Mouse (Mus musculus): Measurements from ENCODE around the gene Tcerg1l. TPM values are rescaled to one million over a fixed set of nuclear protein-coding genes. Genes with fewer than 3 reads are reported as not detected.

Tcerg1l gene
- polyA plus RNA-seq, 1 experiment from 2014 or later, result 50.6 TPM

GRCm38 (mm10) chr7:138400506-138401272 is 3.2 kb upstream of the Tcerg1l start:
- H3K4me3 ChIP-seq (ENCODE audit: low read depth, low read length), result no peak overlapping the region
- H3K27ac ChIP-seq (ENCODE audit: low read depth, low read length), result no peak overlapping the region
- H3K9ac ChIP-seq (replicated peaks; ENCODE audit: low read depth, low read length), result no peak overlapping the region
- H3K36me3 ChIP-seq (ENCODE audit: control insufficient read depth, insufficient read depth, low read length), result no peaks in the 10 kb centered on the region
- no peaks in the 10 kb centered on the region for H3K9me3 ChIP-seq (ENCODE audit: control insufficient read depth, low read length)
- H3K4me2 ChIP-seq (ENCODE audit: low read depth, low read length), result no peak overlapping the region
- H3K4me1 ChIP-seq (ENCODE audit: control insufficient read depth, insufficient read depth, low read length), result 0 out of 2 replicates have a peak, but pooled peaks cover 7% of the 10 kb centered on the region
- no peak for ATAC-seq (ENCODE audit: low read depth)
- peaks cover 5% of the 10 kb centered on the region; the same call in 1 of the 2 replicates for H3K27me3 ChIP-seq (ENCODE audit: control insufficient read depth, insufficient read depth, low read length)
- WGBS, result 82% methylated on average over 8 of the region's 8 CpGs

DNA sequence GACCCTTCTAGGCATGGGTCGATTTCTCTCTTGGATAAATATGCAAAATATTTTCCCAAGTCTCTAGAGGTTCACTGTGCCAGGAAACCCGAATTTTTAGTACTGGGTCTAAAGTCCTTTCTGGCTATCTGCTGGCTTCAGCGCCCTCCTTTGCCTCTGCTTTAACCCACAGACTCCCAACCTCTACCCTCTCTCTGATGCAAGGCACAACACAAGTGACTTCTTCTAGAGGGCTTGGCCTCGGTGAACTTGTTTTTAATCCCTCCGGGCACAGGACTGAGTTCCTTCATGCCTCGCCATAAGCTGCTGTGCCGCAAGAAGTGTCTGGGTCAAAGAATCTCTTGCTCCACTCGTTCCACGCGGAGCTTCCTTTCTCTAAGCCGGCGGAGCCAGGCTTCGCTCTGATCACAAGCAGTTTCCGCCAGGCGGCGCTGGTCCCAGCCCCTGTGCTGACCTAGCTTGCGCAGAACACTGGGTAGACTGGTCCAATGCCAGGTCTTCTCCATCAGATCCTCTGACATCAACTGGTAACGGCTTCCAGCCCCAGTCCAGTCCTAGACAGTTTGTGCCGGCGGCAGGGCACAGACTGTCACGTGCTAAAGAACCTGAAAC is 758 bp upstream of the Tcerg1l start:
- peaks cover 5% of the 10 kb centered on the region; the same call in 1 of the 2 replicates for H3K27me3 ChIP-seq (ENCODE audit: control insufficient read depth, insufficient read depth, low read length)
- peak overlapping the region; percentile 77; the same call in 1 of the 2 replicates for H3K27ac ChIP-seq (ENCODE audit: low read depth, low read length)
- peak; percentile 79; the same call in 1 of the 2 replicates for ATAC-seq (ENCODE audit: low read depth)
- H3K4me1 ChIP-seq (ENCODE audit: control insufficient read depth, insufficient read depth, low read length), result 0 out of 2 replicates have a peak, but pooled peaks cover 7% of the 10 kb centered on the region
- no peaks in the 10 kb centered on the region for H3K9me3 ChIP-seq (ENCODE audit: control insufficient read depth, low read length)
- H3K9ac ChIP-seq (replicated peaks; ENCODE audit: low read depth, low read length), result peak overlapping the region; percentile 79
- peak overlapping the region; percentile 95 for H3K4me2 ChIP-seq (ENCODE audit: low read depth, low read length)
- 2% methylated on average over 21 of the region's 21 CpGs for WGBS
- no peaks in the 10 kb centered on the region for H3K36me3 ChIP-seq (ENCODE audit: control insufficient read depth, insufficient read depth, low read length)
- peak overlapping the region; percentile 68 for H3K4me3 ChIP-seq (ENCODE audit: low read depth, low read length)

- Histone ChIP-seq H3K27ac (ENCODE audit: low read depth, low read length) (peak overlapping the region; percentile 77), H3K4me2 (ENCODE audit: low read depth, low read length) (peak overlapping the region; percentile 95), H3K4me3 (ENCODE audit: low read depth, low read length) (peak overlapping the region; percentile 68), H3K4me1 (ENCODE audit: control insufficient read depth, insufficient read depth, low read length) (0 out of 2 replicates have a peak, but pooled peaks cover 7% of the 10 kb centered on the region), H3K9me3 (ENCODE audit: control insufficient read depth, low read length) (no peaks in the 10 kb centered on the region), H3K9ac (replicated peaks; ENCODE audit: low read depth, low read length) (peak overlapping the region; percentile 79), H3K27me3 (ENCODE audit: control insufficient read depth, insufficient read depth, low read length) (peaks cover 5% of the 10 kb centered on the region; the same call in 1 of the 2 replicates), H3K36me3 (ENCODE audit: control insufficient read depth, insufficient read depth, low read length) (no peaks in the 10 kb centered on the region)
- under 1% methylated on average over 41 of the region's 41 CpGs for WGBS
- 0 out of 2 replicates have a peak, but pooled peaks have one; percentile 15 for ATAC-seq (ENCODE audit: low read depth)
Observed at GRCm38 (mm10) chr7:138396863-138397484, 556 bp downstream of the Tcerg1l start.

DNA sequence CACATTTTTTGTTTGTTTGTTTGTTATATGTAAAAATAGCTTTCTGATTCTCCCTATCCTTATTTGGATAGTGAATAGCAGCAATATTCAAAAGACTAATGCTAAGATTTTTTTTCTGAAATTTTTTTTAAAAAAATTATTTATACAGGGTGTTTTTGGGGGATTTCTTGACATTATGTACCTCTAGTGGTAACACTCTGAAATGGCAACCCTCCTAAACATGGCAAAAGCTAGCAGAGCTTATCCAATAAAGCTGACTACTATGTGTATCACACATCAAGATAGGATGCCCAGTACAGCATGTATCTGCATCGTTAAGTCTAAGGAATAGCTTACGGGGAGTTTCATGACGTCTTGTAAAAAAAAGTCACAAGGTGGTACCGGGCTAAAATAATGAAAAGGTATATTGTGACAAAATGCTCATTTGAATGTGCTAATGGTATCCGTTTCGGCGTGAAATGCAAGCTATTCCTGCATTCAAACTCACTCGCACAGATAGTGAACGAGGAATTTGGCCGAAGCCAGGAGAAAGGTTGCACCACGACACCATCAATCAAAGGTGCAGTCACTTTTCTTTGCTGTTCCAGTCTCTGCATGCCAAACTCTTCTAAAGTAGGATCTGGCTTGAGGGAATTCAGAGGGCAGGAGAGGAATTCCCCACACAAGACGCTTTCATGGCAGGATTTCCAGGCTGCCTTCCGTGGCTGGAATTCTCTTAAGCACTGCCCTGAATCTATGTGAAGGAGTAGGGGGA is 1.2 kb downstream of the Tcerg1l start:
- H3K9ac ChIP-seq (replicated peaks; ENCODE audit: low read depth, low read length), result peak overlapping the region; percentile 79; the same call in 1 of the 2 replicates
- no peaks in the 10 kb centered on the region for H3K36me3 ChIP-seq (ENCODE audit: control insufficient read depth, insufficient read depth, low read length)
- no peaks in the 10 kb centered on the region for H3K9me3 ChIP-seq (ENCODE audit: control insufficient read depth, low read length)
- peaks cover 7% of the 10 kb centered on the region; the same call in 1 of the 2 replicates for H3K4me1 ChIP-seq (ENCODE audit: control insufficient read depth, insufficient read depth, low read length)
- peak overlapping the region; percentile 68 for H3K4me3 ChIP-seq (ENCODE audit: low read depth, low read length)
- 21% methylated on average over 13 of the region's 13 CpGs for WGBS
- peak overlapping the region; percentile 77; the same call in 1 of the 2 replicates for H3K27ac ChIP-seq (ENCODE audit: low read depth, low read length)
- peak overlapping the region; percentile 95 for H3K4me2 ChIP-seq (ENCODE audit: low read depth, low read length)
- H3K27me3 ChIP-seq (ENCODE audit: control insufficient read depth, insufficient read depth, low read length), result peaks cover 5% of the 10 kb centered on the region; the same call in 1 of the 2 replicates
- ATAC-seq (ENCODE audit: low read depth), result no peak

DNA sequence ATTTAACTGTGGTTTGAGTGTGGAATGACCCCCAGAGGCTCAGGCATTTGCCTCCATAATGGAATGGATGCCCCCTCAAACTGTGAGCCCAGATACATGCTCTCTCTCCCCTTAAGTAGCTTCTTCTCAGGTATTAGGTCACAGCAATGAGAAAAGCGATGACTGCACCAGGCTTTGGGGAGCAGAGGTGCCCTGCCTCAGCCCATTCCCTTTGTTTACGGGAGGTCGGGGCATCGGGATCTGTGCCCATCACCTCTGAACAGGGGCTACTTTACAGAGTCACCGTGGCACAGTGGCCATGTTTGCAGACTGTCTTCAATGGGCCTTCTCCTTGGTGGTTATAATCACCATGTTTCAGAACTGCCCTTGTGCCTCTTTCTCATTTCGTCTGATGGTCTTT is 7.6 kb downstream of the Tcerg1l start:
- H3K4me2 ChIP-seq (ENCODE audit: low read depth, low read length), result no peak overlapping the region
- H3K27ac ChIP-seq (ENCODE audit: low read depth, low read length), result no peak overlapping the region
- H3K4me3 ChIP-seq (ENCODE audit: low read depth, low read length), result no peak overlapping the region
- ATAC-seq (ENCODE audit: low read depth), result no peak
- H3K27me3 ChIP-seq (ENCODE audit: control insufficient read depth, insufficient read depth, low read length), result no peaks in the 10 kb centered on the region
- H3K4me1 ChIP-seq (ENCODE audit: control insufficient read depth, insufficient read depth, low read length), result no peaks in the 10 kb centered on the region; the same call in 1 of the 2 replicates
- 91% methylated on average over 6 of the region's 6 CpGs for WGBS
- H3K9me3 ChIP-seq (ENCODE audit: control insufficient read depth, low read length), result no peaks in the 10 kb centered on the region
- no peaks in the 10 kb centered on the region for H3K36me3 ChIP-seq (ENCODE audit: control insufficient read depth, insufficient read depth, low read length)
- H3K9ac ChIP-seq (replicated peaks; ENCODE audit: low read depth, low read length), result no peak overlapping the region

GRCm38 (mm10) chr7:138389071-138389470 is 8.5 kb downstream of the Tcerg1l start:
- 82% methylated on average over 3 of the region's 3 CpGs for WGBS
- no peaks in the 10 kb centered on the region for H3K27me3 ChIP-seq (ENCODE audit: control insufficient read depth, insufficient read depth, low read length)
- no peaks in the 10 kb centered on the region for H3K9me3 ChIP-seq (ENCODE audit: control insufficient read depth, low read length)
- no peak for ATAC-seq (ENCODE audit: low read depth)
- H3K4me1 ChIP-seq (ENCODE audit: control insufficient read depth, insufficient read depth, low read length), result no peaks in the 10 kb centered on the region; the same call in 1 of the 2 replicates
- H3K4me2 ChIP-seq (ENCODE audit: low read depth, low read length), result no peak overlapping the region
- no peak overlapping the region for H3K4me3 ChIP-seq (ENCODE audit: low read depth, low read length)
- H3K36me3 ChIP-seq (ENCODE audit: control insufficient read depth, insufficient read depth, low read length), result no peaks in the 10 kb centered on the region
- H3K9ac ChIP-seq (replicated peaks; ENCODE audit: low read depth, low read length), result no peak overlapping the region
- no peak overlapping the region for H3K27ac ChIP-seq (ENCODE audit: low read depth, low read length)

DNA sequence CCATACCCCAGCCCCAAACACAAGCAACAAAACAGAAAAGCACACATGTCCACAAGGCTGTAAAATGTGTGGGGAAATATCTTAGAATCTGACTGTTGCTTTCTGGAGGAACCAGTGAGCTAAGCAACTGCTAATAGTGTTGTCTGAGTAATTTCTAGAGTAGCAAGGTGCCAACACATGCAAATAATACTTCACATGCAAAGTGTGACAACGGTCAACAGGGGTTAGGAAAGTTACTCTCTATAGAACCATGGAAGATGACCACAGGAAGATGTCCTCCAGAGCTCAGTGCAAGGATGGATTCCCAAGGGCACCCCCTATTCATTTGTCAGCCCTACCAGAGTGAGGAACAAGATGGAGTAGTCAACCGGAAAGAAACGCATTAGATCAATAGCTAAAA is 18.3 kb downstream of the Tcerg1l start:
- H3K27ac ChIP-seq (ENCODE audit: low read depth, low read length), result no peak overlapping the region
- H3K4me3 ChIP-seq (ENCODE audit: low read depth, low read length), result no peak overlapping the region
- no peaks in the 10 kb centered on the region for H3K27me3 ChIP-seq (ENCODE audit: control insufficient read depth, insufficient read depth, low read length)
- no peaks in the 10 kb centered on the region for H3K36me3 ChIP-seq (ENCODE audit: control insufficient read depth, insufficient read depth, low read length)
- WGBS, result 67% methylated on average over 3 of the region's 3 CpGs
- H3K9ac ChIP-seq (replicated peaks; ENCODE audit: low read depth, low read length), result no peak overlapping the region
- ATAC-seq (ENCODE audit: low read depth), result no peak
- no peak overlapping the region for H3K4me2 ChIP-seq (ENCODE audit: low read depth, low read length)
- no peaks in the 10 kb centered on the region for H3K9me3 ChIP-seq (ENCODE audit: control insufficient read depth, low read length)
- H3K4me1 ChIP-seq (ENCODE audit: control insufficient read depth, insufficient read depth, low read length), result no peaks in the 10 kb centered on the region

DNA sequence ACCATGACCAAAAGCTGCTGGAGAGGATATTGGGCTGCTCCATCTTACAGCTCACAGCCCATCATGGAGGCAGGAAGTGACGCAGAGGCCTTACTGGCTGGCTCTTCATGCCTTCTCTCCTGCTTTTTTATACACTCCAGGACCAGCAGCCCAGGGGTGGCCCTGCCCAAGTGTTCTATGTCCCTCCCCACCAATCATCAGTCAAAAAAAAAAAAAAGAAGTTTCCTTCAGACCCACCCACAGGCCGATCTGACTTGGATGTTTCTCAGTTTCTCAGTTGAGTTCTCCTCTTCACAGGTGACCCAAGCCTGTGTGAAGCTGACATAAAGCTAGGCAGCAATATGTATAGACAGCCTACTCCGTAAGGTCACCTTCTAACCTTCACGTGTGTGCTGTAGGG is 19.0 kb downstream of the Tcerg1l start:
- Histone ChIP-seq H3K9ac (replicated peaks; ENCODE audit: low read depth, low read length) (no peak overlapping the region), H3K36me3 (ENCODE audit: control insufficient read depth, insufficient read depth, low read length) (no peaks in the 10 kb centered on the region), H3K27me3 (ENCODE audit: control insufficient read depth, insufficient read depth, low read length) (no peaks in the 10 kb centered on the region), H3K4me2 (ENCODE audit: low read depth, low read length) (no peak overlapping the region), H3K4me3 (ENCODE audit: low read depth, low read length) (no peak overlapping the region), H3K27ac (ENCODE audit: low read depth, low read length) (no peak overlapping the region), H3K4me1 (ENCODE audit: control insufficient read depth, insufficient read depth, low read length) (no peaks in the 10 kb centered on the region), H3K9me3 (ENCODE audit: control insufficient read depth, low read length) (no peaks in the 10 kb centered on the region)
- WGBS, result 92% methylated on average over 4 of the region's 4 CpGs
- ATAC-seq (ENCODE audit: low read depth), result no peak

All from neural tube, embryonic 14.5 days (tissue).